Mouse (Mus musculus) layer of hippocampus, adult 2 months (tissue): ENCODE measurements around the gene Lrrc66. TPM values are rescaled to one million over a fixed set of nuclear protein-coding genes. Genes with fewer than 3 reads are reported as not detected.
"Not testable (repeated sequence)": the region's sequence is repeated elsewhere in the genome, so short reads cannot be mapped to it uniquely, and the experiment has no call there.

Experiments used
- DNase-seq, 2 experiments: peaks; one replicate each; pipeline ENCODE4 v3.0.0; 2022; ENCODE audit warnings: low spot score in 2 of 2
- H3K27ac ChIP-seq: fragments of 200-600 bp; 2 replicates; pipeline ENCODE4 v1.8.1; 2022
- H3K4me3 ChIP-seq: fragments of 200-600 bp; 2 replicates; pipeline ENCODE4 v1.8.1; 2022; ENCODE audit warnings: mild to moderate bottlenecking
- CTCF ChIP-seq: fragments of 200-600 bp; conservative IDR thresholded peaks from 2 replicates; pipeline ENCODE4 v1.8.1; 2022; ENCODE audit warnings: antibody characterized with exemption, mild to moderate bottlenecking, moderate library complexity
- total RNA-seq, 2 experiments: library from RNA; stranded (reverse); gene quantifications; 2 replicates each; pipeline ENCODE4 v1.2.3; 2021

Lrrc66 gene
- total RNA-seq, 2 experiments from 2014 or later, result not detected

DNA sequence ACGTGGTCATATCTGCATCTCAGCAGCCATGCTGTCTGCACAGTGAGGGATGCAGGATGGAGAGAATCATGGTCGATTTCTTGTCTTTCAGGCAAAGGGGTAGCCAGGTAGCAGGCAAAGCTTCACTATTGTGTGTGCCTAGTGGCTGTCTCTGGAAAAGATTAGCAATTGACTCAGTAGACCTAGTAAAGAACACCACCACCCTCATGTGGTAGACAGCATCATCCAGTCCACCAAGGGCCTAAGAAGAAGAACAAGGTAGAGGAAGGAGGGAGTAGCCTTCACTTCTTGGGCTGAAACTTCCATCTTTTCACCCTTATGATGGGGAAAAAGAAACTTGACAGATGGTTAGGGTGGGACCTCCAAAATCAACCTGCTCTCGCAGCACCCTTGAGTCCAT, 29.5 kb downstream of the Lrrc66 start:
- DNase-seq, result no peak
- TF ChIP-seq CTCF, result peak; percentile 64
- H3K27ac ChIP-seq, result no peak overlapping the region
- H3K4me3 ChIP-seq, result no peak overlapping the region

DNA sequence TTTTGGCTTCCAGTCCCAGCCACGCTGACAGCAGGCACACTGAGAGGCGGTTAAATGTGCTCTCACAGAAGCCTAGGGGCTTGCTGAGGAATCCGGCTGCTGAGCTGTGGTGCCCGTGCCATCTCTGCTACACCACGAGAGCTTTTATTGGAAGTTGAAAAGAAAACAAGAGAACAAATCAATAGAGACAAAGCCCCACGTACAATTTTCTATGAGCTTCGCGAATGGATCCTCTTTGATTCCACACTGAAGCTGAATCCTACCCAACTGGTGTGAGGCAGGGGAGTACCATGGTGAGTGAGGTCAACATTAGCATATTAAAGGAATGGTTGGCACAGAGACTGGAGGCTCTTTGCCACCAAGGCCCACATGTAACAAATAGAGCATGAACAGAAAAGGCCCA, 31.0 kb downstream of the Lrrc66 start:
- peak; percentile 29 to 53 for DNase-seq
- TF ChIP-seq CTCF, result no peak
- Histone ChIP-seq H3K27ac (peak overlapping the region; percentile 78), H3K4me3 (no peak overlapping the region)

DNA sequence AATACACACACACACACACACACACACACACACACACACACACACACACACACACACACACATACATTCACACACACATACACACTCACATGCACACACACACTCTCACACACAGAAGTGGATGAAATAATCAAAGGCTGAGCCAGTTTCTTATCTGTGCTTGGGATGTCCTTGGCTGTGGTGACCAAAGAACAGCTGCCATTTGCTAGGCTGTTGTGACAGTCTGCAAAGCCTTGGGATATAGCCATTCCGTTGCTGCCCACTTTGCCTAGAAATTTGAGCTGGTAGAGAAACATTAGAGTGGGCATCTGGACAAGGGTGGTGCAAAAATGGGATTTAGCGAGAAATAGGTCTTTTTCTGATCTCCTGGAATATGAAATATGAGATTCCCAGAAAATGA, 32.3 kb downstream of the Lrrc66 start:
- DNase-seq, result no peak
- H3K4me3 ChIP-seq, result no peak overlapping the region
- no peak for TF ChIP-seq CTCF
- H3K27ac ChIP-seq, result peak overlapping the region; percentile 78

DNA sequence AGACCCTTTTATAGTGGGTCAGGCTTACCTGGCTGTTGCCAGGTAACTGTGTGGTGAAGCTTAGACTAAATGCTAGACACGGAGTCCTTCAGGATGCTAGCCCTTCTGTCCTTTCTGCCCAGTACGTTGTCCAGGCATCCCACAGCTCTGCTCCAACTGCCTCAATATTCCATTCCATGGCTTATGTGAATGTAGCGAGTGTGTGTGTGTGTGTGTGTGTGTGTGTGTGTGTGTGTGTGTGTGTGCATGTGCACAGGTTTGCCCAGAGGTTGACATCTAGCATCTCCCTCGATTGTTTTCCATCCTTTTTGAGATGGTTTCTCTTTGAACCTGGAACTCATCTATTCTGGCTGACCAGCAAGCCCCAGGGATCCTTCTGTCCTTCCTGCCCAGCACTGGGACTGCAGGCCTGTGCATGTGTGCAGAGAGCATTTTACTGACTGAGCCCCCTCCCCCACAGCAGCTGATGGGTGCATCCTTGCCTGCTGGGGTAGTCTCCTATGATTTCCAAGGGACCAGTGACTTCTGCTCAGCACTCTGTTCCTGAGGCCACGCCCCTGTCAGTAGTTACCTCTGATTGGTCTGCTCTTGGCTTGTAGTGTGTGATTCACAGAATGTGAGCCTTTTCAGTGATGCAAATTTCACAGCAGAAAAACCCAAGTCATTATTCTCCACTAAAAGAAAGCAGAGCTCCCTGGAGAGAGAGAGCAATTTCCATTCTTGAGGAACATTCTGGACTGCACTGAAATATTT, 33.2 kb downstream of the Lrrc66 start:
- Histone ChIP-seq H3K27ac (peak overlapping the region; percentile 44; the same call in 1 of the 2 replicates), H3K4me3 (no peak overlapping the region)
- no peak for TF ChIP-seq CTCF
- peak in 1 of 2 experiments; percentile 26 for DNase-seq

DNA sequence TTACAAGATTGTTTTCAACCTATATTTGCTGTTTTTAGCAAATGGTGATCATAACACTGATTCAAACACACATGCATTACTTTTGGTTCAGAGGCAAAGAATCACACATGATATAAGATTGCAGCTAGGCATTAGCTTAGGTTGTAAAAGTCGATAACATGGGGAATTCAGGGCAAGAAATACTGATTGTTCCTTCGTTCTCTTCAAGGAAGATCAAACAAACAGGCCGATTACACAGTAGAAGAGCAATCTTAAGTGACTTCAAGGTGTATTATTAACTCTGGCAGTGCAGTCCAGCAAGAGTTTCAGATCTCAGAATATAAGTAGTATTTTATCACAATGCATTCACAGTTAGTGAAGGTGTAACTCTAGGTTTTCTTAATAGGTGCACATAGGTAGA, 45.2 kb downstream of the Lrrc66 start:
- Histone ChIP-seq H3K4me3 (no peak overlapping the region), H3K27ac (no peak overlapping the region)
- no peak for TF ChIP-seq CTCF
- DNase-seq, result no peak

DNA sequence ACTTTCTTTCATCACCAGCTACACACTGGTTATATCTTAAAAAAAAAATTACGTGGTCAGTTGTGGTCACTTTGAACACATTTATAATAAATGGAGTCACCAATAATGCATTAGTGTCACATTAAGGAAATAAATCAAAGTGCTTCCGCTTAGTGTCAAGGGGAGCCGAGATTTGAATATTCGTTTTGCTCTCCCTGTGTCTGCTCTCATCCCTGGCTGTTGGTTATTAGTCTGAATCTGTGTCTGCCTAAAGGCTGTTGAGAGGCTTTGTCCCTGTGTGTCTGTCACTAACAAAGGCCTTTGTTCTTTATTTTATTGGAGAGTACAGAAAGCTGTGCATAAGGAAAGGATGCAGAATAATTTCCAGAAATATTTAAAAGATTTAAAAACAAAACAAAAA, 45.7 kb downstream of the Lrrc66 start:
- peak overlapping the region; percentile 89; the same call in 1 of the 2 replicates for H3K27ac ChIP-seq
- H3K4me3 ChIP-seq, result no peak overlapping the region
- no peak for TF ChIP-seq CTCF
- DNase-seq, result no peak

DNA sequence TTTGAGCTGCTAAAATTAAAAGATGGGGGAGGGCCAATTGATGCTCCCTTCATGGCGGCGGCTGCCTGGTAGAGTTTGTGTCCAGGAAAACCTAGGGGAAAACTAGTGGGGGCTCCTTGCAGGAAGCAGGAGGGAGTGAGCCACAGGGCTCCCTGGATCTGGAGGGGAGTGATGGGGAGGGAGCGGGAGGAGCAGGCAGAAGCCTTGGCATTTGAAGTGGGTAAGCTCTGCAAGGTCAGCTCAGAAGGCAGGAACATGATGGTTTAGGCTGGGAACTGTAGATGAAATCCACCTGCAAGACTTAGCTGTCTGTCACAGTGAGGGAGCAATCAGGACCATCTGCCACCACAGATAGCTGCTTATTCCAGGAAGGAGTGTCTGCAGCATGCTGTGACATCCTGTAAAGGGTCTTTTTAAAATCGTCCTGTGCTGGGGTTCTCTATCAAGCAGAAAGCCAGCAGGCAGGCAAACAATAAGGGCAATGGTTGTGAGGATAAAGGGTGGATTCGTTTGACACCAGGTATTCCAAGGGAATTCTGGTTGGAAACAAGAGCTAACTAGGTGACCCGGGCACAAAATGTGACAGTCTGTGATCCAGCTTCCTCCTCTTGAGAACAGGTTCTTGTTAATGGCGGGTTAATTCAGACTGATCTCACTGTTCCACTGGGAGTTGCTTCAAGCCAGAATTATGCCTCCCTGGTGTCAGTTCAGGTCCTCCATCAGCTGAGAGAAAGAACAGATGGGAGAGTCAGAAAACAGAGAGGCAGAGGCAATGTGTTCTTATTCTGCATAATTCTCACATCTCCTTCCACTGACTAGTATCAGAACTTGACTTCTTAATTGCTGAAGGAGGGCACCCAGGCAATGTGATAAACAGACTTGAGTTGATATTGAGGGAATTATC, 46.9 kb downstream of the Lrrc66 start:
- peak; percentile 32 to 54 for DNase-seq
- no peak for TF ChIP-seq CTCF
- no peak overlapping the region for H3K4me3 ChIP-seq
- peak overlapping the region; percentile 89 for H3K27ac ChIP-seq

DNA sequence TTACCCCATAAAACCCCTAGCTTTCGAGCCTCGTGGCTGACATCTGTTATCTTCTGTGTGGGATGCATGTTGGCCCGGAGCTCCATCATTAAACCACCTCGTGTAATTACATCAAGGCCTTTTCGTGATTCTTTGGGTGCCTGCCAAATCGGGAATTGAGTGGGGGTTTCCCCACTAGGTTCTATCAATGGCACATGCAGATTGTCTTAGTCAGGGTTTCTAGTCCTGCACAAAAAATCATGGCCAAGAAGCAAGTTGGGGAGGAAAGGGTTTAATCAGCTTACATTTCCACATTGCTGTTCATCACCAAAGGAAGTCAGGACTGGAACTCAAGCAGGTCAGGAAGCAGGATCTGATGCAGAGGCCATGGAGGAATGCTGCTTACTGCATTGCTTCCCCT, 48.3 kb downstream of the Lrrc66 start:
- peak overlapping the region; percentile 89 for H3K27ac ChIP-seq
- DNase-seq, H3K4me3 ChIP-seq: not testable (repeated sequence)

DNA sequence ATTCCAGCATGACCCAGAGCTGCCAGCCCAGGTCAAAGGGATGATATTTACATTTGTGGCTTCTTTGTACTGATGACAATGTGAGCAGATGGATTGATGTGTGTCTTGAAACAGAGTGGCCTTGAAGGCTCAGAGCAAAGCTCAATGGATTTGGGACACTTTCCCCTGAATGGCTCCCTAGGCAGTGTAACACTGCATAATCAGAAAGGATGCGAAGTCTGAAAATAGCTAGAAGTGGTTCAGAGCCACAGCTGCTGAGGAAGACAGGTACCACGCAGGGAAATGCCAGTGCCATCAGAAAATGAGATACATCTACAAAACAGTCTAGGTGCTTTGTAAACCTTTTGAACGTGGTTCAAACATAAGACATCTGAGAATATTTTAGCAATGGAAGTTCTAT, 54.2 kb downstream of the Lrrc66 start:
- H3K27ac ChIP-seq, result no peak overlapping the region
- TF ChIP-seq CTCF, result no peak
- no peak overlapping the region for H3K4me3 ChIP-seq
- no peak for DNase-seq

DNA sequence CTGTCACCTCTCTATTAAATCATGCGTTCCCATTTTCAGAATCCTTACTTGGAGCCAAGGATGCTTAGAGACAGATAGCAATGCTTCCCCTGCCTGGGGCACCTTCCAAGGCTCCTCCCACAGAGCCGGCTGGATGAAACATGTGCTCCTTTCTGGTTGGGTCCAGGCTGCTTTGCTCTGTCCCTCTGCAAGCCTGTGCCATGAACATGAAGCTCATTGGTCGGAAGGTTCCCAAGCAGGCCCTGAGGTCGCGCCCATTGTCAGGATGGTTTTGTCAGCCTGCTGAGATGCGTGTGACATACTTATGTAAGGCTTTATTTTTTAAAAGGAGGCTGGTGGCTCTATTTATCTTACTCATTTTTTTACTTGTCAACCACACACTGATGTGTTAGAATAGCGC, 55.6 kb downstream of the Lrrc66 start:
- peak in 1 of 2 experiments; percentile 48 for DNase-seq
- peak overlapping the region; percentile 79 for H3K27ac ChIP-seq

DNA sequence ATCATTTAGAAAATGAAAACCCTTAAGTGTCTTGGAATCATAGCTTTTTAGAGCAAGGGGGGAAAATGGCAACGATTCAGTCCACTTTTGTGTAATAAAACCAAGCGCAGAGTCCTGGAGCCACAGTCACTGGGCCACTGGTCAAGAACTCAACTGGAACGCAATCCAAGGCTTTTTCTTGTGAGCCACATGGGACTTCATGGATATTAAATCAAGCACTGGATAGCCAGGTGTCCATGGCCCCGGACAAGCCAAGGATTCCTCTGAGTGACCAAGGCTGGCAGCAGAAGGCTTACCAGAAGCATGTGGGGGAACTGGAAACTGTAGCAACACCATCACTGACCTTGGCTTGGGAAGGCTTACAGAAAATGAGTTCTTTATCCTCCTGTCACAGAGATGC, 57.7 kb downstream of the Lrrc66 start:
- no peak overlapping the region for H3K27ac ChIP-seq
- no peak for DNase-seq
- H3K4me3 ChIP-seq, result no peak overlapping the region
- TF ChIP-seq CTCF, result no peak

More for the DNA sequence above, 55.6 kb downstream of the Lrrc66 start:
- TF ChIP-seq CTCF, result no peak
- no peak overlapping the region for H3K4me3 ChIP-seq

DNA sequence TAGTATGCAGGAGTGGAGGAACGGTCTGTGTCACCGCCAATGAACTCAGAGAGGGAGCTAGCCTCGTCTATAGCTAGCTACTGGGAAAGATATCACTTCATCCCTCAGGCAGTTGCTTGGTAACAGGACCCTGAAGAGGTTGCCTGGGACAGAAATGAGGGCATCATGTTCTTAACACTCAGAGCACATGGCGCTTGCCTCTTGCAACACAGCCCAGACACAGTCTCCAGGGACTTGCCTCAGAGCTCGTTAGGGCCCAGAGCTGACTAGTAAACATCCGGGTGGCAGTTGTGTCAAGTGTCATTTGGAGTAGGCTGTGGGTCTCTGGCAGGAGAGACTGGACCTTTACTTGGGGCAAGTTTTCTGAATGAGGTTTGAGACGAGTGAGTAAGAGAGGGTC, 58.5 kb downstream of the Lrrc66 start:
- H3K27ac ChIP-seq, result no peak overlapping the region
- no peak for DNase-seq
- no peak overlapping the region for H3K4me3 ChIP-seq
- no peak for TF ChIP-seq CTCF

DNA sequence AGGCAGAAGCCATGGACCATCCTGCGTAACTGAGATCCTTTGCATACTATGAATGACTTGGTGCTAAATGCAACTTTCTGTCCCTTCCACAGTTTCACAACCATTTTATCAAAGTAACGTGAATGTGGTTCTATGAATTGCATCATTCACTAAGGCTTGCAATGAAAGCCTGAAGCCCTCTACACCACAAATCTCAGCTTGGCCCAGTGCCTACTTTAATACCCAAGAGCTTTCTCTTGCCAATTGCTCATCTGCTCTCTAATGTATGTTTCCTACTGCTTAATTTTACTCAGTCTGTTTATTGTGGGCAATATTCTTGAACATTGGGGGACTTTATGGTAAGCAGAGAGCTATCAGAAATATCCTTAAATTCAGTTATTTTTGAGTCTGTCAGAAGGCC, 59.5 kb downstream of the Lrrc66 start:
- Histone ChIP-seq H3K4me3 (no peak overlapping the region), H3K27ac (no peak overlapping the region)
- no peak for DNase-seq
- no peak for TF ChIP-seq CTCF
